Mouse (Mus musculus) cerebellum, adult 2 months (tissue): ENCODE measurements at regions not wholly inside any gene's neighbourhood (a gene's known extent, or its start where the extent isn't known, plus 50 kb on each side); places are given as distances from the start of the nearest gene placed in this dataset.
A peak's percentile ranks its signal among the peaks of the same experiment; 100 is the strongest.

Experiments
- DNase-seq, 2 experiments: peaks; one replicate each; pipeline ENCODE4 v3.0.0; 2021
- H3K27ac ChIP-seq: fragments of 200-500 bp; 2 replicates; pipeline ENCODE4 v1.5.1; 2012; ENCODE audit warnings: low read length, control low read depth, inconsistent platforms; ENCODE audit not compliant: insufficient read depth
- H3K27me3 ChIP-seq: fragments of 200-500 bp; 2 replicates; pipeline ENCODE4 v1.6.1; 2012; ENCODE audit warnings: inconsistent platforms, mild to moderate bottlenecking, low read length, moderate library complexity; ENCODE audit not compliant: control insufficient read depth, insufficient read depth
- H3K4me1 ChIP-seq: fragments of 200-500 bp; 2 replicates; pipeline ENCODE4 v1.6.1; 2011; ENCODE audit warnings: low read length; ENCODE audit not compliant: control insufficient read depth, insufficient read depth
- H3K4me3 ChIP-seq: fragments of 200-500 bp; replicated peaks from 2 replicates; pipeline ENCODE3; 2011; ENCODE audit warnings: mild to moderate bottlenecking, low read depth, low read length, control low read depth; ENCODE audit not compliant: insufficient read depth
- CTCF ChIP-seq: fragments of 200-500 bp; IDR thresholded peaks from 2 replicates; pipeline ENCODE4 v1.5.1; 2011; ENCODE audit warnings: low read depth, mild to moderate bottlenecking, control low read depth, low read length, moderate library complexity, borderline replicate concordance; ENCODE audit not compliant: insufficient read depth
- POLR2A ChIP-seq: fragments of 200-500 bp; IDR thresholded peaks from 2 replicates; pipeline ENCODE4 v1.6.1; 2011; ENCODE audit warnings: low read length, control low read depth, borderline replicate concordance; ENCODE audit not compliant: insufficient read depth
- WGBS: fragments of 180-500 bp; shearing (Covaris S2); methylation state at CpG from one replicate; pipeline ENCODE4 v1.1.7; 2018; 5-methylcytosine and 5-hydroxymethylcytosine counted together

GRCm38 (mm10) chr9:47405547-47405946 lies 124.4 kb upstream of the Cadm1 start:
- 87% methylated on average over 4 of the region's 4 CpGs for WGBS
- Histone ChIP-seq H3K27me3 (no peaks in the 10 kb centered on the region; the same call in 1 of the 2 replicates), H3K4me3 (no peak overlapping the region), H3K4me1 (no peaks in the 10 kb centered on the region), H3K27ac (no peak overlapping the region)
- no peak for DNase-seq
- TF ChIP-seq POLR2A, result no peak
- no peak for TF ChIP-seq CTCF

DNA sequence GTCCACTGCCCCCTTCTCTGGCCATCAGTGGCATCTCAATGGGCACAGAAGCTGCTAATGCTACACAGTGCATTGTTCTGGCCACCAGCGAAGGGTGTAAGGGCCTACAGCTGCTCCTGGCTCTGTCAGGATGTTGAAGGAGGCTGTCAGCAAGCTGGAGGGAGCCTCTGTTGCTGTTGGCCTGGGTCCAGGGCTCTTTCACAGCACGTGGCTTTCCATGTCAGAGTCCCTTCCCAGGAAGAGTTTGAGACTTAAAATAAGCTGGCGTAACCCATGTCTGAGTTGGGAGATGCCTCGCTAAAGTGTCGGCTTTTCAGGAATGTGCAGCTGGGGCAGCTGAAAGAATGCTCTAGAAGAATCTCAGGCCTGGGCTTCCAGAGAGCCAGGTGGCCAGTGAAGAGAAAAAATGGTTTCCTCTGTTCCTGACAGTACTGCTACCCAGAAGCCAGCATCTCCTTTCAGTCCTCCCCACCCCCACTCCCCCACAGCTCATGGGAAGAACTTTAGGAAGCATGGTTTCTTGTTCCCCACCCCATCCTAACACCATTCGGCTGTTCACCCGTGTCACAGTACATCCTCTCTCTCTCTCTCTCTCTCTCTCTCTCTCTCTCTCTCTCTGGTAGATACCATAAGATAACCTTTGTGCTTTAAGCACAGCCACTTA lies 122.8 kb upstream of the Cadm1 start:
- H3K4me3 ChIP-seq, result no peak overlapping the region
- H3K27me3 ChIP-seq, result no peaks in the 10 kb centered on the region; the same call in 1 of the 2 replicates
- no peaks in the 10 kb centered on the region for H3K4me1 ChIP-seq
- DNase-seq, result no peak
- no peak for TF ChIP-seq CTCF
- no peak overlapping the region for H3K27ac ChIP-seq
- WGBS, result 62% methylated on average over 7 of the region's 7 CpGs

GRCm38 (mm10) chr9:47408061-47408460 lies 121.9 kb upstream of the Cadm1 start:
- H3K27me3 ChIP-seq, result no peaks in the 10 kb centered on the region; the same call in 1 of the 2 replicates

GRCm38 (mm10) chr9:47409579-47409978 lies 120.4 kb upstream of the Cadm1 start:
- no peak overlapping the region for H3K27ac ChIP-seq
- TF ChIP-seq POLR2A, result no peak
- no peak for TF ChIP-seq CTCF
- no peaks in the 10 kb centered on the region; the same call in 1 of the 2 replicates for H3K27me3 ChIP-seq
- no peaks in the 10 kb centered on the region for H3K4me1 ChIP-seq
- WGBS, result 96% methylated on average over 6 of the region's 6 CpGs
- H3K4me3 ChIP-seq, result no peak overlapping the region
- DNase-seq, result no peak

More at GRCm38 (mm10) chr9:47408061-47408460, 121.9 kb upstream of the Cadm1 start:
- TF ChIP-seq CTCF (no peak), POLR2A (no peak)
- DNase-seq, result no peak
- 85% methylated on average over 4 of the region's 4 CpGs for WGBS
- no peak overlapping the region for H3K4me3 ChIP-seq
- no peaks in the 10 kb centered on the region for H3K4me1 ChIP-seq
- H3K27ac ChIP-seq, result no peak overlapping the region

- Histone ChIP-seq H3K4me3 (no peak overlapping the region), H3K4me1 (no peaks in the 10 kb centered on the region), H3K27ac (no peak overlapping the region), H3K27me3 (no peaks in the 10 kb centered on the region; the same call in 1 of the 2 replicates)
- DNase-seq, result no peak
- TF ChIP-seq POLR2A, result no peak
- no peak for TF ChIP-seq CTCF
- 87% methylated on average over 2 of the region's 2 CpGs for WGBS
Measured at GRCm38 (mm10) chr9:47412786-47413185, 117.2 kb upstream of the Cadm1 start.

DNA sequence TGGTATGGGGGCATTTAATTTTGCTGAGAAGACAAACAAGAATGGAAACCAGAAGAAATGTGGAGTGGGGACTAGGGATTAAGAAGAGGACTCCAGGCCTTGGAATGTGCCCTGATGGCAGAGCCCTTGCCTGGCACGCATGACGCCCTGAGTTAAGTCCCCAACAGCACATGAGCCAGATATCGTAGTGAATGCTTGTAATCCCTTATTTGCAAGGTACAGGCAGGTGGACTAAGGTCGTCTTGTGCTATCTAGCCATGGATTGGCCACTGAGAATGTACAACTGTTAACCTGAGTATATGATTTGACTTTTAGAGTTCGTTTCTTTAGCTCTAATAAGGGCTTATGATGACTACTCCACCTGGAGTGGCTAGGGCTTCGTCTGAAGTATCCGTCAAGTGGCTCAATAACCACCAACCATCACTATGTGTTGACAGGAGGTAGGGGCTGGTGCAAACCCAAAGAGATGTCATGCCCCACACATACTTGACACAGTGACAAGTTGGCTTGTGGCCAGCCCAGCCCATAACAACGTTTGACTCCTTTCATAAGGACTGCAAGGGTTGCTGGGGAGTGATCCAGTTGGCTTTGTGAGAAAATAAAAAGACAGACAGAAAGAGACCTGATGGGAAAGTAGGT lies 115.5 kb upstream of the Cadm1 start:
- WGBS, result 80% methylated on average over 8 of the region's 8 CpGs
- Histone ChIP-seq H3K27me3 (no peaks in the 10 kb centered on the region), H3K4me1 (no peaks in the 10 kb centered on the region), H3K27ac (no peak overlapping the region), H3K4me3 (no peak overlapping the region)
- no peak for DNase-seq
- TF ChIP-seq CTCF, result no peak
- TF ChIP-seq POLR2A, result no peak

GRCm38 (mm10) chr9:47422151-47422599 lies 107.8 kb upstream of the Cadm1 start:
- H3K27me3 ChIP-seq, result no peaks in the 10 kb centered on the region
- peak overlapping the region; percentile 10 for H3K4me3 ChIP-seq
- under 1% methylated on average over 9 of the region's 9 CpGs for WGBS
- peak; percentile 74 to 78 for DNase-seq
- peaks cover 18% of the 10 kb centered on the region for H3K4me1 ChIP-seq
- TF ChIP-seq CTCF (no peak), POLR2A (no peak)
- H3K27ac ChIP-seq, result peak overlapping the region; percentile 63; the same call in 1 of the 2 replicates
